Mouse (Mus musculus) left cerebral cortex, adult 18-20 months (tissue): ENCODE measurements at regions not wholly inside any gene's neighbourhood (a gene's known extent, or its start where the extent isn't known, plus 50 kb on each side); places are given as distances from the start of the nearest gene placed in this dataset.

Experiments used
- DNase-seq, 2 experiments: peaks; one replicate each; pipeline ENCODE4 v3.0.0; 2021 to 2022; ENCODE audit warnings: low spot score in 2 of 2, mixed read lengths in 1 of 2

DNA sequence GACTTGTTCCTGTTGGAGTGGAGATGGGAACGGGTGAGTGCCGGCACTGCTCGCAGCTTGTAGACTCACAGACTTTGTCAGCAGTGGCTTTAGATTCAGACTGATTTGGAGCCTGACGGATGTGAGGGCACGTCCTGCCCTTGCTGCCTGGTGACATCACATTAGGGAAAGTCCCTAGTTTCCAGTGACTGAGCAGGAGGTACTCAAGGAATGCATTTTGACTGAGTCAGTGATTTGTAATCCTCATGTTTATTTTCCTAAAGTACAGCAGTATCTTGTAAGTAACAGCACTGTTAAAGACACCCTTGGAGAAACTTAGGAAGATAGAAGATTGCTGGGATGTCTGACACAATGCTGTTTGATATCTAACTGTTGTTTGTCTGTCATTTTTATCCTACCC lies 317.6 kb downstream of the Gpat3 start:
- DNase-seq = no peak

DNA sequence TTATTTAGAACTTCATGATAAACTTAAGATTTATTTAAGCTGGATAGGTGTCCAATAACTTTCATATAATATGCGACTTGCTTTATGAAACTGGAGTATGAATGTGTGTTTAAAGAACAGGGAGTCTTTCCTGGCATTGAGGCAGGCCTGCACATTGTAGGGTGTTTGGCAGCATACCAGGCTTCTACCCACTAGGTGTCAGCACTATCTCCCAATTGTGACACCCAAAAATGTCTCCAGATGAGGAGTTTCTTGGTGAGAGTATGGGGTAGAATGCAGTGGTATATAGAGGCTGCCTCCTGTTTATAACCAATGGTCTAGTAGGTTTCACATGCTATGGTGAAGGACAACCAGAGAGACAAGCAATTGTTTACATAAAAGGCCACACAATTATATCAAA lies 311.9 kb downstream of the Gpat3 start:
- DNase-seq = no peak

DNA sequence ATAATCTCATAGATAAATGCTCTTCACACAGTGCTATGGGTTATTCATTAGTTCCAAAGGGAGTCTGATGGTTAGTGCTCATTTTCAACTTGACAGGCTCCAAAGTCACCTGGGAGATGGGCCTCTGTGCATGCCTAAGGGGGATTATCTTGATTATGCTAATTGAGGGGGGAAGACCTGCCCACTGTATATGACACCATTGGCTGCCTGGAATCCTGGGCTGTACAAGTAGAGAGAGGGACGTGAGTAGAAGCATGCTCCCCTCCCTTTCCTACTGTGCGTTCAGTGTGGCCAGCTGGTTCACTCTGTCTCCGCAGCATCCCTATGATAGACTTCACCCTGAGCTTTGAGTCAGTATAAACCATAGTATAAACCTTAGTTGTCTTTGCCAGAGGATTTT lies 300.8 kb downstream of the Gpat3 start:
- DNase-seq = no peak

DNA sequence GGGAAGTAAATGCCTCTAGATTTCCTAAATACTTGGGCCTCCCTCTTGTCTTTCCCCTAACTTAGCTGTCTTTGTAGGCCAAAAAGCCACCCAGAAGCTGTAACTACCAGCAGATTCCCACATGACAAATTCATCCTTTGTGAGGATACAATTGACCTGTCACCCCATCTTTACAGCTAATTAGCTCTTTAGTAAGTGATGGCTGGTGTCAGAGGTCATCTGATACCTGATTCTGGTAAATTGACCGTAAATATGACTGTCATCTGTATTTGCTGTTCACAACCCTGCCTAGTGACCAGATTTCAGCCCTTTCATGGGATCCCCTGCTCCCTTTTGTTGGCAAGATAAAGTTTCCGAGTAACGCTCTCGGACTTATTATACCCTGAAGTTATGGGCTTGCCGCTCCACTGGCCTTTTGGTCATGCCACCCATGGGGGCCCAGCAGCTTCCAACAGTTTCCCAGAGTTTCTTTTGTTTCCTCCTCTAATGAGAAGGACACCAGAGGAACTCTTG lies 279.5 kb downstream of the Gpat3 start:
- no peak for DNase-seq

DNA sequence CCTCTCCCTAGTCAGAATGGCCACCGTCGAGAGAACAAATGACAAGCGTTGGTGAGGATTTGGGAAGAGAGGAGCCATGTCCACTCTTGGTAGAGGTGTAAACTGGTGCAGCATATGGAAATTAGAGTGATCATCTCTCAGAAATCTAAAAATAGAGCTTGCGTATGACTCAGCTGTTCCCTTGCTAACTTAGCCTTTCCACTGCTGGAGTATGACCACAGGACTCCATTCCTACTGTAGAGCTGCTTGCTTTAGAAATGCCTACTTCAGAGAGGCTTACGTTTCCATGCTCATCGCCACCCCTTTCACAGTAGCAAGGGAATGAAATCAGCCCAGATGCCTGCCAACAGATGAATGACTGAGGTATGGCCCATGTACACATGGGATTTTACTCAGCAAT lies 277.4 kb downstream of the Gpat3 start:
- no peak for DNase-seq

DNA sequence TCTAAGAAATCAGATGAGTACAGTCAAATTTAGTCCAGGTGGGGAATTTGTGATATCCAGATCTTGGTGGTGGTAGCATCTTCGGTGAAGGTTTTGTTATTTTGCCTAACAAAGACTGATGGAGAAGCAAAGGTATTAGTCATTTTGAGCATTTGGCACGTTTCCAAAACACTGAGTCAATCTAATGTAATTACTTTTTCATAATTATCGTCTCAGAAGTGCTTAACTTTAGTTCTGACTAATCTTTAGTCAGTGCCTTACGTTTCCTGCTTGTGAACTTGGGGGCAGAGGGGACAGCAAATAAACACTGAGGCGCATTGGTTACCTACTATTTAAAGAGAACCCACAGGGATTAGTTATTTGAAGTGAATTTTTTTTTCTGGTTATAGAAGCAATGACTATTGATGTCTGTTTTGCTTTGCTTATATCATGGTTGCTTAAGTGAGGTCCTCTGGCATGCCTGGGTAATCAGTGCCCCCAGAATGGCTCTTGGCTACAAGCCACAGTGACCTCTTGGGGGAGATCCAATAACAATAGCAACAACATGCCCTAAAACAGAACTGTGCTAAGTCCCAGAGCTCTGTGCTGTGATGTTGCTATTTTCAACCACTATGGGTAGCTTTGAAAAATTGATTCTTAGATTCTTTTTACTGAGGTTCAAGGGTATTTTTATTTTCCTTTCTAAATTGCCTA lies 275.1 kb downstream of the Gpat3 start:
- DNase-seq = no peak

DNA sequence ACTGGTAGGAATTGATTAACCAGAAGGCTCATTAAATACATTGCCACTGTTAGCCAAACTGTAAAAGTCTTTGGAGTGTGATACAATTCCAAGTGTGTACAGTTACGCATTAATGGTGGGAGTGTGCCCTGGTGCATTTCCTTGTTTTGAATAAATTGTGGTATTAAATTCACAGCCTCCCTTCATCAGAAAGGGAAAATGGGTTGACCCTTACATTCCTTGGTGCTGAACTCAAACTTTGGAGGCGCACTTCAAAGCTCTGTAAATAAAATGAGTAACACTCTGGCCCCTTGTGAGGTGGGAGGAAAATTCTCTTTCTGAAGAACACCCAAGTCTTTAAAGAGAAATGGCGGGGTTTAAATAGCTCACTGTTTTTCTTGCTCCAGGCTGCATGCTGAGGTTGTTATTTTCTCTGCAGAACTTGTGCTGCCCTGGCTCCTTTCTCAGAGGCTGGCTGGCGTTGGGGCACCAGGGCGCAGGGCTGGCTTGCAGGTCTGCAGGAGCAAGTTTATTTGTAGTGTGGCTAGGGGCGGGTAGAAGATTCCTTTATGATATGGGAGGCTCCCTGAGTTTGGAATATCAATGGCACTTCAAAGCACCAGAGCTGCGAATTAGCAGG lies 266.7 kb downstream of the Gpat3 start:
- DNase-seq = no peak

DNA sequence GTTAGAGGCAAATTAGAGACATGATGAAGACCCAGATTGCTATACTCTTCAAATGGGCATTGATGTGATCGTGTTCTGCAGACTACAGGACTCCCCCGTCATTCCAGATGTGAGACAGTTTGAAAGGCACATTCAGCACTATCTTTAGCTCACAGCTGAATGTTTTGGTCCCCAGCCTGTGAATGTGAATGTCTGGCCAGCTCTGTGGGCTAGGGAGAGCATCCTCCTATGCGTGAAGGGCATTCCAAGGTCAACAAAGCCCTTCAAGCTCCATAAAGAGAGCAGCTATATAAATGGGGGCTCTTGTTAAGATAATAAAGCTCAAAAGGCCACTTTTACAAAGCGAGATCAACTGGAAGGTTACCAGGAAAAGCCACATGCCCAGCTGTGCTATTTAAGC lies 266.1 kb downstream of the Gpat3 start:
- no peak for DNase-seq

DNA sequence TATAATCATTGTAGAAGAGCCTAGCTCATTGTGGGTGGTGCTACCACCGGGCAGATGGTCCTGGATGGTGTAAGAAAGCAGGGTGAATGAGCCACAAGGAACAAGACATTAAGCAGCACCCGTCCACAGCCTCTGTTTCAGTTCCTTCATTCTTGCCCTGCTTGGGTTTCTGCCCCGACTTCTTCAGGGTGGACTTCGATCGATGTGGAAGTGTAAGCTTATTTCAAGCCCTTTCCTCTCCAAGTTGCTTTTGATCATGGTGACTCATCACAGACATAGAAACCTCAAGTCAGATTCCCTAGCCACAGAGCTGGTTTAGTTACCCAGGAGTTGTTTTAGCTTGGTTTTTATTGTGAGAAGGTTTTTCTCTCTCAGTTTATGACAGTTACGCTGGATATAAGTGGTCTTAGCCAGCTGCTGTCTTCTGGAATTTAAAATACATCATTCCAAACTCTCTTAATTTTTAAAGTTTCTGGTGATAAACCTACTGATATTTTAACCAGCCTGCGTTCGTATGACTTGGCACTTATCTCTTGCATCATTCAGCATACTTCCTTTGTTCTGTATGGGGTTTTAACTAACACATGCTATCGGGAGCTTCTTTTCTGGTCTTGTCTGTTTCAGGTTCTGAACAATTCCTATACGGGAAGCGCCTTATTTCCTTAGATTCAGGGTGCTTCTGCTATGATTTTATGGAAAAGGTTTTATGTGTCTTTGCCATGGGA lies 255.6 kb downstream of the Gpat3 start:
- no peak for DNase-seq

DNA sequence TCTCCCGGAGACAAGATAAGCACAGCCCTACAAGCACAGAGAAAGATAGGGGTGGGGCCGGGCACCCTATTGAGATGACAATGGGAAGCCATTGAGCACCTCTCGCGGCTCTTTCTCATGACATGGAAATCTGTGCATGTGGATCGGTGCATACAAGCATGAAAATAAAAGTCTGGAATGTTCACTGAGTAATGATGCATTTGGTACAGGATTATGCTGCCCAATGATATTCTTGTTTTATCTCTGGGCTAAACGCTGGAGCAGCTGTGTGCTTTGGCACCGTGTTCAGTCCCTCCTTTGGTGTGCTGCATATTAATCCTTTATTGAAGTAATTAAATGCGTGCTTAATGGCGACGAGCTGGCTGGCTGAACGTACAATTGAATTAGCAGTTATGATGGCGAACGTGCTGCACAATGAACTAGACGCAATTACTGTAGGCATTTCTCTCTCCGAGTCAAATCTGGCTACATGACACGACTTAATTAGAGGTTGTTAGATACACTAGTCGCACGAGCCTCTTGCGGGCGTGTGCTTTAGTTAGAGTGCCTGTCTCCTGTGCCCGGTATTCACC lies 245.6 kb downstream of the Gpat3 start:
- no peak for DNase-seq

DNA sequence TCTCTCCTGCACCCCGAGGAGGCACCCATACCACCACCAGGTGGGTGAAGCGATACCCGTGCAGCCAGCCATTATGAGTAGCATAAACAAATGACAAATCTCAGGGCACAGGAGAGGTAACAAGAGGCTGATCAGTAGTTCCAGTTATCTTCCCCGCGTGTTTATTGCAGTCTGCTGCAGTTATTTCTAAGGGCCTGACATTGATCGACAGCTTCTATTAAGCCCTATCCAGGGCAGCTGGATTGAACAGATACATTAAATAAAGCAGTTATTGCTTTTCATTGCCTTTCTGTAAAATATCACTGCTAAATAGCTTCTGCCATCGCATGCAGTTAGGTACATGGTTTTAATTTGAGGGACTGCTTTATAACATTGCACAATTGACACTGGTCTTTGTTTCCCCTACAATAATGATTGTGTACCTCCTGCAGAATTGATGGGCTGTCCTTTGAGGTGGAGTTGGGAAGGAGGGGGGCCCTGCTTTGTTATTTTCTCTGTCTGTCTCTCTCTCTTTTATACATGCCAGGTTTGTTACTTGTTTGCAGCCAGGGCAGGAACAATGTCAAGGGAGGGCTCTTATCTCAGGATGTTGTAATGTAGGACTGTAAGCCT lies 245.0 kb downstream of the Gpat3 start:
- DNase-seq = no peak

DNA sequence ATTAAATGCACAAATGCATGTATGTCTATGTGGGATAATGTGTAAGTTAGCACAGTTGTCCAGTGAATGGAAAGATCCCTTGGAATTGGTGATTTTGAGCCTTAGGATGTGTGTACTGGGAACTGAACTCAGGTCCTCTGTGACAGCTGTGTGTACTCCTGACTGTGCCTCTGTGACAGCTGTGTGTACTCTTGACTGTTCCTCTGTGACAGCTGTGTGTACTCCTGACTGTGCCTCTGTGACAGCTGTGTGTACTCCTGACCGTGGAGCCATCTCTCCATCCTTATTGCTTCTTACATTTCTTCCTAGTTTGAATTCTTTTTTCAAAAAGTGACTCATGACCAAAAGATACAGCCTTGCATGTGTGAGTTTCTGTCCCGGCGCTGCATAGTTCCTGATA lies 239.7 kb downstream of the Gpat3 start:
- no peak for DNase-seq

DNA sequence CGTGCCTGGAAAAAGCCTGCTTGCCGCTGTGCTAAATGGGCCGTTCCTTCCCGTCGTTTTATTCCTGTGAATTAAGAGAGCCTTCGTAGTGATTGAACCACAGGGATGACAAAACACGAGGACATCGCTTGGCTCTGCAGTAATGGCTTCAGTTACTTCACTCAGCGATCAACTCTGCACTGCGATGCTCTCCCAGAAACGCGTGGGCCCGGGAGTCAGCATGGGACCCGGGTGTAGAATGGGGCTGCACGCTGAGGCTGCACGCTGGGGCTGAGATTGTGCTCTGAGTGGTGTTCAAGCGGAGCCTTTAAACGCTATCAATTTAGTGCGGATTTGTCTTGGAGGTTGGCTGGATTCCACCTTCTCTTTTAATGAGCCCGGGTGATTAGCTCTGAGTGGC lies 237.1 kb downstream of the Gpat3 start:
- DNase-seq = no peak

DNA sequence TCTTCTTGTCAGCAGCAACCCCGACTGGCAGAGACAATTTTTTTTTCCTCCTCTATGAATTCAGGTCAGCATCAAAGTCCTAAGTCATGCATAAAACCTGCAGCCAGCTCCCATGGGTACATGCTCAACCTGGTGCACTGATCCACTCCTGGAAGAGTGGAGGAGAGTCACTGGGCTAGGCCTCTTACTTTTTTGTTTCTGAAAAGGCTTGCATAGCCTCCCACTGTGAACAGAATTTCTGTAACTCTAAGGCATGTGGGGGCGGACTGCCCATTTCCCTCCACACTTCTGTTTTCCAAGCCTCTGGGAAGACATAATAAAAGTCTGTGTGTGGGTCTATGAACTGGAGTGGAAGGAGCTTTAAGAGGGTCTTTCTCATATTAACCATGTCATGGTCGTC lies 218.8 kb downstream of the Gpat3 start:
- no peak for DNase-seq

DNA sequence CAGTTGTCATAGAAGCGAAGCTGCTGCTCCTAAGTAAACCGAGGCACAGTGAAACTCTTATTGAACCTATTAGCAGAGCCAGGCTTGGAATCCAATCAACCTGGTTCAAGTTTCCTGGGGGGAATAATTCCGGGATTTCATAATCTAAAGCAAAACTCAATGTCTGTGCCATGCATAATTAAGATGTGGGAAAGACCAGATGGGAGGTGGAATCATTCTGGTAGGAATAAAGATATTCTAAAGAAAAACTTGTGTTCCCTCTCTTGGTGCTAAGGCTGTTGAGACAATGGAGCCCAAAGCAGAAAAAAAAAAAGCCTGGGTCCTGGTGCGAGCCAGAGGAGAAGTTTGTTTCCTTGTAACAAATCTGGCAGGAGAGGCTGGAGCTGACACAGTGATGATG lies 217.7 kb downstream of the Gpat3 start:
- DNase-seq = no peak

DNA sequence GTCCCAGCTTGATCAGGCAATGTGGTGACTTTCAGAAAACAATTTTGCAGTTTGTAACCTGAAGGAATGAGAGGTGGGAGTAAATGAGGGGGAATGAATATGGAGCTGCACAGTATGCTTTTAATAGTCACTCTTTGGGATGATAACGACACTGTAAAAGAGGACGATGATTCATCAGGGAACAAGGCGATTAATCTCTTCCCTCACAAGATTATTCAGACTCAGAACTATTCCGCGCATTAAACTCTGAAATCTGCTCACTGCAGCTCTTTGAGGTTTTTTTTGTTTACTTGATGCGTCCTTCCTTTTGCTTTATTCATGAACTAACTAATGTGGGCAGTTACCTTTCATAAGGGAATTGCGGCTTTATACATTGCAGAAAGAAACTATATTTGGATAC lies 206.1 kb downstream of the Gpat3 start:
- no peak for DNase-seq

DNA sequence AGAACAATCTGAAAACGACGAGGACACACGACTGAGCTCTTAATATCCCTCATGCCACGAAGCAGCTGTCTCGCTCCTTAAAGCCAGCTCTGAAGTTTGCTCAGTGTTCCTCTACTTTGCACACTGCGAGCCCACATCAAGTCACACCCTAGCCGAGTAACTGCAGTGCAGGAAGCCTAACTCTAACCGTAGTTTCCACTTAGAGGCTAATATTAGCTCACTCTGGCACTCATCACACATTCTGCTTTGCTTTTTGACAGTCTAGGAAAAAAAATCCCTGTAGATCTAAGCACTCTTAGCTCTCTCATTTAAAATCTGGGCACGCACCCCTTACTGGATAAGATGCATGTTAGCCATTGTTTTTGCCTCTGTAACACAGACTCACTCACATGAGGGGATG lies 195.0 kb downstream of the Gpat3 start:
- DNase-seq = no peak

DNA sequence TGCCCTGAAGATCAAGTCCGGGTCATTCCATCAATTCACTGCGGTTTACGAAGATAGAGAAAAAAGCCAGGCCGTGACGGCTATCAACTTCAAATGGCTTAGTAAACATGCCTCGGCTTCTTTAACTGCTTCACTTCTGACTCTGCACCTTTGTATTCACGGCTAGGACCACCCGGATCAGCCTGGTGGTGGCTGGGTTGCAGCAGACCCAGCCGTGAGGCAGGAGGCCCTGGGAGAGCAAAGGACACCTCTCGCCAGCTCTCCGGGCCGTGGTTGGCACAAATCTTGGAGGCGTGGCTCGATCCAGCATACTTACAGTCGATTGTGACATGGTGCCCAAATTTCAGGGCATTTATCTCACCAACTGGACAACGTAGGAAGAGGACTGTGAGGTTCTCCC lies 187.5 kb downstream of the Gpat3 start:
- DNase-seq = no peak

DNA sequence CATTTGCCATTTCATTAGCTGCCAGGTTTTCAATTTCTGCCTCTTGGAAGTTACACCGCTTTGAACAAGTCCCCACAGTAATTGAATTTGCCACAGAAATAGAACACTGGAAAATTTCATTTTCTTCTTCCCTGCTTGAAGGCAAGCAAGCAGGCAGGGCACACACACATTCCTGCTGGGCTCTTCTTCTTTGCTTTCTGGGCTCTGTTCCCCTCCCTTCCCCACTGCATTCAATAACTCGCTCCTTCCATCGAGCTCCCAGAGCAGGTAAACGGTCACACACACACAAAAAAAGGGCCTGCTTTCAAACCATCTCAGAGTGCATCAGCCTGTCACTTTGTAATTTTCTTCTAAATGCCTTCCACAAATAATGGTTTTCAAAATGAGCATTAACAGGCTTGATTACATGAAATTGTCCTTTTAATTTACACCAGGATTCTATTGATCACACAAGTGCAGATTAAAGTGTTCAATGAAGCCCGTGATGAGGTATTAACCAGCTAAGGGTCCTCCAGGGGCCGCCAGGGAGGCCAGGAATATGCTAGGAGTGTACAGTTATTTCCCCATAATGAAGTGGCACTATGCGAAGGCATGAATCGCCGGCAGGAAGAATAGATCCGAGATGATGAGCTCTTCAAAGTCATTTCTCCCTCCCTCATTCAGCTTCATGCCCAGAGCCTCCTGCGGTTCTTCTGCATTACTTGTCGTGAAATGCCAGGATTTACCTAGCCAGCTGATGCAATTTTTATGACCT lies 186.8 kb downstream of the Gpat3 start:
- no peak for DNase-seq

DNA sequence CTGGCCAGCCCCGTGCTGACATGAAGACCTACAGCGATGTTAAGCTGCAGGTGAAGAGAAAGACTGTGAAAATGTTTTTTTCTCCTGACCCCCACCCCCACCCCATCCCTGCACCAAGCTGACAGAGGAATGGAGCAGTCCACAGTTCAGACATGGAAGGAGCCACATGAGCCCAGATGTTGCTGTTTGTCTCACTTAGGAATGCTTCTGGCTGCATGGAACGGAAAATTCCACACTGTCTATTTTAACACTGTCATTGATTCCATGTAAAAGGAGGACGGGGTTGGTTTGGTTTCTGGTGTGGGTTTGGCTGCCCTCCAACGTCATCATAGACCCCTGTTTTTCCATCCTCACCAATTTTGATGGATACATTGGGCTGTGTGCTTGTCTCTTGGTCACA lies 179.3 kb downstream of the Gpat3 start:
- no peak for DNase-seq

DNA sequence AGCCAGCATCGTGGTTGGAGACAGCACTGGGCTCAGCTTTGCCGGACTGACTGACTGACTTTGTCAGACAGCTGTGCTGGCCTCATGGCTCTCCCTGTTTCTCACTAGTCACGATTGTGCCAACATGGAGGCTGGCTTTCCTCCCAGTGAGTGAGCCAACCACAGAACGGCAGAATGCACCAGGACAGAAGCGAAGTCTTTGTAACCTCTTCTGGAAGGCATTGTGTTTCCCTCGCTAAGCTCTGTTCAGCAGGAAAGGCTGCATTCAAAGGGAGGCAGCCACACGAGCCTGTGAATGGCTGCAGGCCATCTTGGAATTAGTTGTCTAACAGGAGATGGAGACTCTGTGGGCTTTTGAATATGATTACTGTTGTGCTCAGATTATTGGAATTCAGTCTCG lies 178.3 kb downstream of the Gpat3 start:
- no peak for DNase-seq
